Comparison of ENCODE assay signal across 15 mouse cellular contexts in the genomic region with DNA sequence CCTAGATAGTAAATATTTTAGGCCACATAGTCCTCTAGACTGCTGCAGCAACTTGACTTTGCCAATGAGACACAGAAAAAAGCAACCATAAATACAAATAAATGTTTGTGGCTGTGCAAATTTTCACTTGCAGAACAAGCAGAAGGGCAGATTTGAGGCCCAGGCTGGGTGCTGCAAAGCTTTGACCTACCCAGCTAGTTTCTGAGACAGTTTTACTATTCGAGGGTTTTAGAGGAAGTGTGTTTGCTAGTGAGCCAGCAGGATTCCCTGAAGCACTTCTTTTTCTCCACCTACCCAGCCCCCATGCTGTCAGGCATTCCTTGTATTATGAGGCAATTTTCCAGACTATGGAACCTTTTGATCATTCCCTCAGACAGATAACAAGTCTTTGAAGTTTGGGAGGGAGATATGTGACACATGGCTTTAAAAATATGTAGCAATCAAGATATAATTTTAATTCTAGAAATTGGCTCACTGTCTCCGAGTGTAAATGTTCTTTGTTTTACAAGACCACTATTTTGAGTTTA. TPM values are rescaled to one million over a fixed set of nuclear protein-coding genes. Genes with fewer than 3 reads are reported as not detected.
DNase-seq lines count a peak whose midpoint lies in the region; ATAC-seq and TF ChIP-seq lines count a peak whose summit lies in the region.
"Had no signal": no experiment of that assay in that cellular context is flagged by ENCODE, and none has a peak within 500 bp of the region (broad histone marks: within the 10 kb centered on the region; RNA-seq: fewer than 3 reads in every experiment).

No protein-coding gene starts in this region.

- no peak overlapping the region for H3K27ac ChIP-seq in kidney, postnatal 0 days
- no peak overlapping the region for H3K27ac ChIP-seq in midbrain, embryonic 10.5 days (replicated peaks)
- no peak overlapping the region for H3K27ac ChIP-seq in midbrain, postnatal 0 days (ENCODE audit: low read depth, low read length)
- H3K27ac ChIP-seq: heart, embryonic 15.5 days; hindbrain, embryonic 12.5 days; intestine, embryonic 15.5 days; layer of hippocampus, adult 2 months; left cerebral cortex, adult 2 months; liver, embryonic 15.5 days had no signal

- peak; percentile 29 to 73 for DNase-seq in adrenal gland, adult (ENCODE audit: inconsistent age in 2 of 2, low spot score in 1 of 2)
- DNase-seq in adrenal gland, adult 18-20 months (ENCODE audit: low spot score in 2 of 2), result no peak
- peak; percentile 16 for DNase-seq in kidney, postnatal 0 days (ENCODE audit: low spot score)
- DNase-seq in kidney, postnatal 25 days, result no peak
- DNase-seq in midbrain, embryonic 10.5 days (ENCODE audit: low spot score), result peak; percentile 13
- DNase-seq in midbrain, postnatal 0 days (ENCODE audit: low spot score), result no peak
- no peak for DNase-seq in cerebellum, adult 18-20 months
- no peak for DNase-seq in right cerebral cortex, postnatal 14 days
- DNase-seq: right cerebral cortex, adult 18-20 months had no signal

- no peak for TF ChIP-seq CTCF in kidney, postnatal 0 days (IDR thresholded peaks at IDR 0.05; ENCODE audit: low read depth)
- no peak for TF ChIP-seq CTCF in midbrain, postnatal 0 days (IDR thresholded peaks at IDR 0.05)

- 32% methylated on average over 2 of the region's 2 CpGs for WGBS in kidney, postnatal 0 days
- 42% methylated on average over 2 of the region's 2 CpGs for WGBS in midbrain, embryonic 10.5 days
- 30% methylated on average over 2 of the region's 2 CpGs for WGBS in midbrain, postnatal 0 days

- no peak overlapping the region for H3K9ac ChIP-seq in kidney, postnatal 0 days (ENCODE audit: low read depth, low read length)
- no peak overlapping the region for H3K9ac ChIP-seq in midbrain, postnatal 0 days (replicated peaks; ENCODE audit: low read length, poor library complexity, severe bottlenecking)
- H3K9ac ChIP-seq: heart, embryonic 15.5 days; hindbrain, embryonic 12.5 days; intestine, embryonic 15.5 days; liver, embryonic 15.5 days had no signal

- H3K4me1 ChIP-seq in kidney, postnatal 0 days (replicated peaks; ENCODE audit: insufficient read depth, low read length), result no peaks in the 10 kb centered on the region
- H3K4me1 ChIP-seq in midbrain, embryonic 10.5 days, result peaks cover 5% of the 10 kb centered on the region; the same call in 1 of the 2 replicates
- no peaks in the 10 kb centered on the region for H3K4me1 ChIP-seq in midbrain, postnatal 0 days (ENCODE audit: insufficient read depth, low read length)
- H3K4me1 ChIP-seq: hindbrain, embryonic 12.5 days; intestine, embryonic 15.5 days had no signal

- H3K27me3 ChIP-seq in kidney, postnatal 0 days (ENCODE audit: insufficient read depth, low read length), result no peaks in the 10 kb centered on the region
- no peaks in the 10 kb centered on the region for H3K27me3 ChIP-seq in midbrain, embryonic 10.5 days (ENCODE audit: low read depth, poor library complexity, severe bottlenecking)
- H3K27me3 ChIP-seq in midbrain, postnatal 0 days (ENCODE audit: insufficient read depth, low read length), result no peaks in the 10 kb centered on the region
- H3K27me3 ChIP-seq: heart, embryonic 15.5 days; hindbrain, embryonic 12.5 days; intestine, embryonic 15.5 days; liver, embryonic 15.5 days had no signal

- no peaks in the 10 kb centered on the region for H3K36me3 ChIP-seq in kidney, postnatal 0 days (ENCODE audit: insufficient read depth, low read length)
- H3K36me3 ChIP-seq in midbrain, embryonic 10.5 days, result no peaks in the 10 kb centered on the region
- no peaks in the 10 kb centered on the region for H3K36me3 ChIP-seq in midbrain, postnatal 0 days (ENCODE audit: insufficient read depth, low read length)
- H3K36me3 ChIP-seq: heart, embryonic 15.5 days; hindbrain, embryonic 12.5 days; intestine, embryonic 15.5 days; liver, embryonic 15.5 days had no signal

- H3K4me3 ChIP-seq in kidney, postnatal 0 days (replicated peaks; ENCODE audit: low read depth, low read length), result no peak overlapping the region
- no peak overlapping the region for H3K4me3 ChIP-seq in midbrain, embryonic 10.5 days
- no peak overlapping the region for H3K4me3 ChIP-seq in midbrain, postnatal 0 days (ENCODE audit: low read depth, low read length)
- H3K4me3 ChIP-seq: heart, embryonic 15.5 days; hindbrain, embryonic 12.5 days; intestine, embryonic 15.5 days; layer of hippocampus, adult 2 months; left cerebral cortex, adult 2 months; liver, embryonic 15.5 days had no signal

- H3K9me3 ChIP-seq in kidney, postnatal 0 days (replicated peaks; ENCODE audit: low read length), result no peaks in the 10 kb centered on the region
- no peaks in the 10 kb centered on the region for H3K9me3 ChIP-seq in midbrain, embryonic 10.5 days (replicated peaks)
- no peaks in the 10 kb centered on the region for H3K9me3 ChIP-seq in midbrain, postnatal 0 days (ENCODE audit: low read length)
- H3K9me3 ChIP-seq: heart, embryonic 15.5 days; hindbrain, embryonic 12.5 days; intestine, embryonic 15.5 days; liver, embryonic 15.5 days had no signal

- ATAC-seq in kidney, postnatal 0 days (replicated peaks; ENCODE audit: low FRiP score, low read depth), result no peak
- ATAC-seq in midbrain, postnatal 0 days (ENCODE audit: low FRiP score), result no peak
- ATAC-seq: intestine, embryonic 15.5 days had no signal

- no peak overlapping the region for H3K4me2 ChIP-seq in kidney, postnatal 0 days (ENCODE audit: low read length)
- no peak overlapping the region for H3K4me2 ChIP-seq in midbrain, postnatal 0 days (ENCODE audit: low read depth, low read length, poor library complexity, severe bottlenecking)
- H3K4me2 ChIP-seq: heart, embryonic 15.5 days; hindbrain, embryonic 12.5 days; intestine, embryonic 15.5 days; liver, embryonic 15.5 days had no signal

RNA-seq across cellular contexts. Expression of a gene that starts 31.8 kb away (rescaled TPM):
- total RNA-seq in adrenal gland, adult 18-20 months (2021), result 10 to 100 TPM; 34.3 to 50.8 TPM
- 45.9 and 50.0 TPM in 2 replicates for polyA plus RNA-seq in kidney, postnatal 0 days (2015; fragmentation: Nextera tagmentation; extraction: Ambion mirVana)
- 10.2 and 10.9 TPM in 2 replicates for polyA plus RNA-seq in midbrain, embryonic 10.5 days (2016; fragmentation: Nextera tagmentation; extraction: Ambion mirVana)
- 19.5 and 23.0 TPM in 2 replicates for total RNA-seq in midbrain, postnatal 0 days (2014; rRNA removed)
- 38.0 and 41.6 TPM in 2 replicates for polyA plus RNA-seq in midbrain, postnatal 0 days (2015; fragmentation: Nextera tagmentation; extraction: Ambion mirVana)

Comparison
In these comparisons a context has a peak if more than half of its experiments do, and no peak if none do; other contexts are left out.
1. DNase-seq: peak in adrenal gland, adult (2 of 2), kidney, postnatal 0 days (single experiment) and midbrain, embryonic 10.5 days (single experiment); none in adrenal gland, adult 18-20 months (0 of 2), kidney, postnatal 25 days (0 of 2), midbrain, postnatal 0 days (single experiment), cerebellum, adult 18-20 months (0 of 2) and right cerebral cortex, postnatal 14 days (single experiment).